Mouse (Mus musculus) intestine, embryonic 16.5 days (tissue): ENCODE results near the gene Gyg. TPM values are rescaled to one million over a fixed set of nuclear protein-coding genes. Genes with fewer than 3 reads are reported as not detected.
"Not testable (repeated sequence)": the region's sequence is repeated elsewhere in the genome, so short reads cannot be mapped to it uniquely, and the experiment has no call there.

Experiments used
- ATAC-seq: fragments of 200-750 bp; cut with Nextera tagmentation; 2 replicates; pipeline ENCODE4 v1.8.0; 2017; ENCODE audit warnings: moderate TSS enrichment, moderate library complexity
- H3K27ac ChIP-seq: fragments of 300-500 bp; sonication (generic); 2 replicates; pipeline ENCODE4 v1.5.1; 2014; ENCODE audit warnings: mild to moderate bottlenecking, low read length
- H3K27me3 ChIP-seq: fragments of 300-500 bp; sonication (generic); replicated peaks from 2 replicates; pipeline ENCODE4 v1.6.1; 2014; ENCODE audit warnings: low read length, control low read depth, mixed read lengths; ENCODE audit not compliant: control insufficient read depth, insufficient read depth
- H3K36me3 ChIP-seq: fragments of 300-500 bp; sonication (generic); 2 replicates; pipeline ENCODE4 v1.6.1; 2014; ENCODE audit warnings: low read length, control low read depth; ENCODE audit not compliant: control insufficient read depth, insufficient read depth
- H3K4me1 ChIP-seq: fragments of 300-500 bp; sonication (generic); 2 replicates; pipeline ENCODE4 v1.6.1; 2014; ENCODE audit warnings: low read length, control low read depth, mixed read lengths; ENCODE audit not compliant: control insufficient read depth, insufficient read depth
- H3K4me2 ChIP-seq: fragments of 300-500 bp; sonication (generic); 2 replicates; pipeline ENCODE4 v1.6.1; 2014; ENCODE audit warnings: low read depth, low read length, control low read depth
- H3K4me3 ChIP-seq: fragments of 300-500 bp; sonication (generic); 2 replicates; pipeline ENCODE4 v1.5.1; 2014; ENCODE audit warnings: mild to moderate bottlenecking, low read length
- H3K9ac ChIP-seq: fragments of 300-500 bp; sonication (generic); 2 replicates; pipeline ENCODE4 v1.6.1; 2014; ENCODE audit warnings: low read depth, low read length
- H3K9me3 ChIP-seq: fragments of 300-500 bp; sonication (generic); 2 replicates; pipeline ENCODE4 v1.6.1; 2016; ENCODE audit warnings: low read length, control low read depth; ENCODE audit not compliant: control insufficient read depth
- WGBS: fragments of 180-500 bp; shearing (Covaris S2); extraction: QIAGEN DNeasy Blood & Tissue Kit; methylation state at CpG from one replicate; pipeline ENCODE4 v1.1.7; 2014; 5-methylcytosine and 5-hydroxymethylcytosine counted together
- polyA plus RNA-seq: library from polyadenylated mRNA; unstranded; fragments of >200 nt; fragmentation: Nextera tagmentation; extraction: Ambion mirVana; gene quantifications from 2 replicates; pipeline ENCODE4 v1.2.1, GENCODE M21; 2015

The Gyg gene
- polyA plus RNA-seq, 1 experiment from 2014 or later: 51.3 TPM

- not testable (repeated sequence) for H3K9me3 ChIP-seq, H3K27ac ChIP-seq, H3K27me3 ChIP-seq, H3K4me3 ChIP-seq, ATAC-seq, H3K9ac ChIP-seq, H3K4me1 ChIP-seq, H3K4me2 ChIP-seq, H3K36me3 ChIP-seq
- 92% methylated on average over 5 of the region's 5 CpGs for WGBS
Observed at GRCm38 (mm10) chr3:20121582-20121981, 33.5 kb downstream of the Gyg start.

GRCm38 (mm10) chr3:20119686-20120244, 35.4 kb downstream of the Gyg start:
- no peak overlapping the region for H3K4me3 ChIP-seq
- WGBS: 79% methylated on average over 4 of the region's 4 CpGs
- H3K27me3 ChIP-seq: no peaks in the 10 kb centered on the region
- no peaks in the 10 kb centered on the region for H3K9me3 ChIP-seq
- no peaks in the 10 kb centered on the region; the same call in 1 of the 2 replicates for H3K36me3 ChIP-seq
- H3K9ac ChIP-seq: no peak overlapping the region
- H3K4me2 ChIP-seq: no peak overlapping the region
- H3K27ac ChIP-seq: no peak overlapping the region
- H3K4me1 ChIP-seq: no peaks in the 10 kb centered on the region
- ATAC-seq: peak; percentile 18; the same call in 1 of the 2 replicates

DNA sequence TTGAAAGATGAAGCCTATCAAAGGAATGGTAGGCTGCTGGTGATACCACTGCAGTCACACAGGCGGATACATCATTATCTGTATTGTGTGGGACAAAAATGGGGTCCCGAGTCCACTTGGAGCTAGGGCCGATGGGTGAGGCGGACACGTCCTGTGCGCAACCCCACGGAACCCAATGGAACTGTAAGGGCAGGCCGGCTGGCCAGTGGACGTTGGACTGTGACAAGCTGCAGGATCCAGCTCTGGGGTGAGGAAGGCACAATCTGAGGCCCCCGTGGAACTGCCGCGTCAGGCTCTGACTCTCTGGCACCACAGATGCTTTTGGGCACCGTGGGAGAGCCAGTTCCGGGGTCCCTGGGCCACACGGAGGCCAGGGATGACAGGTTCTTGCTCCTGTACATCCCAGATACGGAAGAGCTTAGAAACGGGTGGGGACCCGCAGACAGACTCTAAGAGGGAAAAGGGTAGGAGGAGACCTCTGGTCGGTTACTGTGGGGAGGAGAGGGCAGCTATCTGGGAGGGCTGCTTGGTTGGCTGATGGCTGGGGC, 36.0 kb downstream of the Gyg start:
- WGBS: 92% methylated on average over 19 of the region's 19 CpGs
- Histone ChIP-seq H3K9ac (no peak overlapping the region), H3K27me3 (no peaks in the 10 kb centered on the region), H3K9me3 (no peaks in the 10 kb centered on the region), H3K4me3 (no peak overlapping the region), H3K27ac (no peak overlapping the region), H3K4me2 (no peak overlapping the region), H3K4me1 (no peaks in the 10 kb centered on the region), H3K36me3 (no peaks in the 10 kb centered on the region; the same call in 1 of the 2 replicates)
- no peak for ATAC-seq

GRCm38 (mm10) chr3:20111913-20112312, 43.2 kb downstream of the Gyg start:
- Histone ChIP-seq H3K27ac (no peak overlapping the region), H3K4me2 (no peak overlapping the region), H3K4me1 (no peaks in the 10 kb centered on the region), H3K36me3 (no peaks in the 10 kb centered on the region), H3K27me3 (no peaks in the 10 kb centered on the region), H3K9ac (no peak overlapping the region), H3K4me3 (no peak overlapping the region), H3K9me3 (no peaks in the 10 kb centered on the region)
- no peak for ATAC-seq
- WGBS: 87% methylated on average over 2 of the region's 2 CpGs

DNA sequence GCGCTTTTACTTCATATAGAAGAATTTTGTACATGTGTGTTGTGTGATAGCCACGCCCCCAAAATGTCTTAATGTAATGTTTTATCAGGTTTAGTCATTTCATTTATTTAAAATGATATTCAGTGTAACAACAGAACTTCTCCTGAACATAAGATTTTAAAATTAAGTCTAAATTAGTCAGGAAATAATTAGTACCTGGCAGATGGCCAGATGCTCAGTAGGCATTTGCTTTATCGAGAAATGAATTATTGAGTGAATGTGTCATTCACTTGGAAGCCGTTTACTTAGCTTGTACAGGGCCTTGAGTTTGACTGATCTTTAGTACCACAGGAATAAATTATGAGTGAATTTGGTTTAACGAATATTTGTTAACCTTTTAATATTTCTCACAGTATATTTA, 46.2 kb downstream of the Gyg start:
- Histone ChIP-seq H3K9me3 (no peaks in the 10 kb centered on the region), H3K36me3 (no peaks in the 10 kb centered on the region), H3K9ac (no peak overlapping the region), H3K4me3 (no peak overlapping the region), H3K27ac (no peak overlapping the region), H3K4me2 (no peak overlapping the region), H3K4me1 (no peaks in the 10 kb centered on the region), H3K27me3 (no peaks in the 10 kb centered on the region)
- WGBS: 87% methylated on average over 5 of the region's 5 CpGs
- ATAC-seq: no peak

GRCm38 (mm10) chr3:20104776-20105175, 50.3 kb downstream of the Gyg start:
- WGBS: 80% methylated on average over 2 of the region's 2 CpGs
- H3K4me2 ChIP-seq: no peak overlapping the region
- no peaks in the 10 kb centered on the region for H3K27me3 ChIP-seq
- no peak overlapping the region for H3K4me3 ChIP-seq
- ATAC-seq: no peak
- H3K4me1 ChIP-seq: no peaks in the 10 kb centered on the region
- H3K9me3 ChIP-seq: no peaks in the 10 kb centered on the region
- H3K9ac ChIP-seq: no peak overlapping the region
- H3K27ac ChIP-seq: no peak overlapping the region
- H3K36me3 ChIP-seq: no peaks in the 10 kb centered on the region

DNA sequence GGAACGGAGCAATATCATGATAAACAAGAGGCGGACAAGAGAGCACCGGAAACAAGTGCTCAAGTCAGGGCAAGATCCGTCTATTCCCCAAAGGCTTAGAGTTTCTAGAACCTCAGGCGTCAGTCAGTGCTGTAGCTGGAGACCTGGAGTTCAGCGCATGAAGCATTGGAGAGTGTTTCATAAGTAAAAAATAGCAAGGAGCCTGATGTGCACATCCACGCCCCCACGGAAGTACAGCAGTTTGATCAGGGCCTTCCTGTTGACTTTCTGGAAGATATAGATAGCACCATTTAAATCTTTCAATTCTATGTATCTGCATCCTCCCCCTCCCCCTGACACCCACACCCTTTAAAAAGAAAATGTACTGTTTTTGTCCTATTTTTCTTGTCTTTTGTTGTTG, 50.8 kb downstream of the Gyg start:
- 86% methylated on average over 8 of the region's 8 CpGs for WGBS

DNA sequence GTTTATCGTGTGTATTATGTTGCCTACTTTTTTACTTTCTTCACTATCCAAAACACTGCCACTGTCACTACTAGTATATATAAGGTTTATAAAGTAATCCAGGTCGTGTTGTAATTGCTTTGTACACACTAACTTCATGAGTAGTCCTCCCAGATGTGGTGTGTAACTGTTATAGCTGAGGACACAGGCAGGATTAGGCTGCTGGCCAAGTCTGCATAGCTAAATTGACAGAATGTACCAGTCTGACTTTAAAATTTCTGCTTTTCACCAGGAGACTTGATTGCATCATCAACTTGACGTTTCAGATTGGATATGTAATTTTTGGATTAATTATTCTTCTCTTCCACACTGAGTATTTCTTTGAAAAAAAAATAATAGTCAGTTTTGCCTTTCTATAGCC, 51.3 kb downstream of the Gyg start:
- Histone ChIP-seq H3K4me3 (no peak overlapping the region), H3K4me1 (no peaks in the 10 kb centered on the region), H3K4me2 (no peak overlapping the region), H3K27ac (no peak overlapping the region), H3K9me3 (no peaks in the 10 kb centered on the region), H3K9ac (no peak overlapping the region), H3K36me3 (no peaks in the 10 kb centered on the region), H3K27me3 (no peaks in the 10 kb centered on the region)
- ATAC-seq: no peak
- WGBS: 75% methylated on average over 3 of the region's 3 CpGs

More for the DNA sequence above, 50.8 kb downstream of the Gyg start:
- Histone ChIP-seq H3K27ac (no peak overlapping the region), H3K4me2 (no peak overlapping the region), H3K9me3 (no peaks in the 10 kb centered on the region), H3K27me3 (no peaks in the 10 kb centered on the region), H3K9ac (no peak overlapping the region), H3K36me3 (no peaks in the 10 kb centered on the region), H3K4me1 (no peaks in the 10 kb centered on the region), H3K4me3 (no peak overlapping the region)
- ATAC-seq: no peak

- H3K27ac ChIP-seq: no peak overlapping the region
- no peaks in the 10 kb centered on the region for H3K4me1 ChIP-seq
- no peak overlapping the region for H3K4me2 ChIP-seq
- no peak overlapping the region for H3K9ac ChIP-seq
- no peaks in the 10 kb centered on the region for H3K36me3 ChIP-seq
- ATAC-seq: no peak
- H3K9me3 ChIP-seq: no peaks in the 10 kb centered on the region
- H3K4me3 ChIP-seq: no peak overlapping the region
- H3K27me3 ChIP-seq: no peaks in the 10 kb centered on the region
- WGBS: 73% methylated on average over 3 of the region's 3 CpGs
Observed at GRCm38 (mm10) chr3:20082161-20082560, 73.0 kb downstream of the Gyg start.
